Mouse (Mus musculus): Measurements from ENCODE around the gene Map3k20.
A peak's percentile ranks its signal among the peaks of the same experiment; 100 is the strongest.

Gene Map3k20

GRCm38 (mm10) chr2:72479818-72480217 lies 194.4 kb downstream of the Map3k20 start:
- no peak for DNase-seq (ENCODE audit: low read depth, low spot score)

DNA sequence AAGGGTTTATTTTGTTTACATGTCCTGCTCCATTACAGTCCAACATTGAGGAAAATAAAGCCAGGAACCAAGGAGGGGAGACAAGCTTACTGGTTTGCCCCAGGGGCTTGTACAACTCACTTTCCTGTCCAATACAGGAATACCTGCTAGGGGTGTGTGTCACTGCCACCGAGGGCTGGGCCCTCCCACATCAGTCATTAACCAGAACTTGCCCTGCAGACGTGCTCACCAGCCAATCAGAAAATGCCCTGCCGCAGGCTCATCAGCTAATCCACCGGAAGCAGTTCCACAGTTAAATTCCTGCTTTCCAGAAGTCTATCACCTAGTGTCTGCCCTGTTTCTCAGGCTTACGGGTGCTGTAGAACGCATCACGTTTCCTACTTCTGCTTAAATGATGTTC lies 206.2 kb downstream of the Map3k20 start:
- DNase-seq (ENCODE audit: low read depth, low spot score): peak; percentile 93
